Comparison of ENCODE assay signal across 14 mouse cellular contexts in the genomic region with DNA sequence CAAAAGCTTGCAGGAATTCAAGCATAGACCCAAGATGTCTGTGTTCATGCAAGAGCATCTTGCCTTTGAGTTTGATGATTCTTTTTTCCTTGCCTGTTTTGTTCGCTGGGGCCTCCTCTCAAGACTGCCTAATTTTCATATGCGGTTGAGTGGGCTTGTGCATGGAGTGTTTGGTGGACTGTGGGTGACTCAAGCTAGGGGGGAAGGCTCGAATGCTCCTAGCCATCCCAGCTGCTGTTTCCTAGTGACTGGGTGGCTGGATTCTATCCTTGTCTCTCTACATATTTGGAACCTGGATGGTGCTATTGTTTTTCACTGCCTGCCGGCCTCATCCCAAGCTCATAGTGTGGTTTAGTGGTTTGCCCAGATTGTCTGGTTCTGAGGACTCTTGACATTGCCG.
"Had no signal": no experiment of that assay in that cellular context is flagged by ENCODE, and none has a peak within 500 bp of the region (broad histone marks: within the 10 kb centered on the region; RNA-seq: fewer than 3 reads in every experiment).

No protein-coding gene starts in this region.

- H3K36me3 ChIP-seq: kidney, embryonic 15.5 days; limb, embryonic 15.5 days; midbrain, embryonic 13.5 days; neural tube, embryonic 15.5 days had no signal

- H3K27me3 ChIP-seq: midbrain, embryonic 13.5 days; neural tube, embryonic 15.5 days had no signal

- H3K4me3 ChIP-seq: kidney, embryonic 15.5 days; limb, embryonic 15.5 days; midbrain, embryonic 13.5 days; neural tube, embryonic 15.5 days had no signal

- DNase-seq: kidney, adult 2 months; kidney, postnatal 14 days; layer of hippocampus, adult 9-11 months; layer of hippocampus, postnatal 36 days; lung, adult 18-20 months; lung, postnatal 36 days; spleen, adult 18-20 months; thymus, adult 2 months; thymus, postnatal 25 days had no signal

- ATAC-seq: intestine, embryonic 16.5 days; midbrain, embryonic 13.5 days had no signal

- H3K9ac ChIP-seq: kidney, embryonic 15.5 days; limb, embryonic 15.5 days; midbrain, embryonic 13.5 days; neural tube, embryonic 15.5 days had no signal

- H3K4me1 ChIP-seq: kidney, embryonic 15.5 days; limb, embryonic 15.5 days; midbrain, embryonic 13.5 days; neural tube, embryonic 15.5 days had no signal

- H3K9me3 ChIP-seq: kidney, embryonic 15.5 days; limb, embryonic 15.5 days; midbrain, embryonic 13.5 days; neural tube, embryonic 15.5 days had no signal

- H3K4me2 ChIP-seq: kidney, embryonic 15.5 days; limb, embryonic 15.5 days; midbrain, embryonic 13.5 days; neural tube, embryonic 15.5 days had no signal

- H3K27ac ChIP-seq: kidney, embryonic 15.5 days; limb, embryonic 15.5 days; midbrain, embryonic 13.5 days; neural tube, embryonic 15.5 days had no signal
